Mouse (Mus musculus) hindbrain, embryonic 12.5 days (tissue): Measurements from ENCODE around the gene Acp7. TPM values are rescaled to one million over a fixed set of nuclear protein-coding genes. Genes with fewer than 3 reads are reported as not detected.
"Not testable (repeated sequence)": the region's sequence is repeated elsewhere in the genome, so short reads cannot be mapped to it uniquely, and the experiment has no call there.

Source experiments
- ATAC-seq: fragments of 200-750 bp; cut with Nextera tagmentation; 2 replicates; pipeline ENCODE4 v1.8.0; 2017; ENCODE audit warnings: moderate TSS enrichment; ENCODE audit not compliant: low FRiP score
- H3K27ac ChIP-seq: fragments of 300-500 bp; sonication (generic); 2 replicates; pipeline ENCODE4 v1.5.1; 2016; ENCODE audit warnings: mild to moderate bottlenecking
- H3K27me3 ChIP-seq: fragments of 300-500 bp; sonication (generic); 2 replicates; pipeline ENCODE4 v1.6.1; 2016; ENCODE audit warnings: mild to moderate bottlenecking
- H3K36me3 ChIP-seq: fragments of 300-500 bp; sonication (generic); 2 replicates; pipeline ENCODE4 v1.6.1; 2016; ENCODE audit warnings: mild to moderate bottlenecking
- H3K4me1 ChIP-seq: fragments of 300-500 bp; sonication (generic); 2 replicates; pipeline ENCODE4 v1.6.1; 2016
- H3K4me2 ChIP-seq: fragments of 300-500 bp; sonication (generic); replicated peaks from 2 replicates; pipeline ENCODE4 v1.6.1; 2016; ENCODE audit warnings: mild to moderate bottlenecking
- H3K4me3 ChIP-seq: fragments of 300-500 bp; sonication (generic); 2 replicates; pipeline ENCODE4 v1.5.1; 2016; ENCODE audit warnings: mild to moderate bottlenecking
- H3K9ac ChIP-seq: fragments of 300-500 bp; sonication (generic); 2 replicates; pipeline ENCODE4 v1.6.1; 2016; ENCODE audit warnings: mild to moderate bottlenecking, moderate library complexity
- H3K9me3 ChIP-seq: fragments of 300-500 bp; sonication (generic); replicated peaks from 2 replicates; pipeline ENCODE4 v1.6.1; 2016; ENCODE audit warnings: mild to moderate bottlenecking
- WGBS: fragments of 180-500 bp; shearing (Covaris S2); methylation state at CpG from one replicate; pipeline ENCODE4 v1.1.7; 2016; 5-methylcytosine and 5-hydroxymethylcytosine counted together
- polyA plus RNA-seq: library from polyadenylated mRNA; unstranded; fragments of >200 nt; fragmentation: Nextera tagmentation; extraction: Ambion mirVana; gene quantifications from 2 replicates; pipeline ENCODE4 v1.2.1, GENCODE M21; 2016

Gene Acp7
- 0.12 TPM in 1 of 2 replicates, not detected in the other for polyA plus RNA-seq

GRCm38 (mm10) chr7:28631073-28631472 lies at the start of gene Acp7:
Gene Acp7, minus strand, starts transcription at chr7:28631332.
- Histone ChIP-seq H3K27ac (no peak within 1 kb of the TSS), H3K4me1 (peaks cover 15% of the 10 kb centered on the region), H3K4me3 (peak within 1 kb of the TSS; percentile 19), H3K27me3 (peaks cover 43% of the 10 kb centered on the region), H3K9ac (peak within 1 kb of the TSS; percentile 36; the same call in 1 of the 2 replicates), H3K9me3 (no peaks in the 10 kb centered on the region), H3K36me3 (no peaks in the 10 kb centered on the region), H3K4me2 (peak within 1 kb of the TSS; percentile 45)
- 25% methylated on average over 10 of the region's 10 CpGs for WGBS
- ATAC-seq: no peak

- no peaks in the 10 kb centered on the region for H3K27me3 ChIP-seq
- no peak for ATAC-seq
Measured at GRCm38 (mm10) chr7:28677624-28678023, 46.5 kb upstream of the Acp7 start.

GRCm38 (mm10) chr7:28676811-28677541 lies 45.8 kb upstream of the Acp7 start:
- ATAC-seq: no peak
- no peak overlapping the region for H3K9ac ChIP-seq
- H3K9me3 ChIP-seq: no peaks in the 10 kb centered on the region
- H3K27ac ChIP-seq: no peak overlapping the region
- H3K4me3 ChIP-seq: no peak overlapping the region
- no peak overlapping the region for H3K4me2 ChIP-seq
- H3K36me3 ChIP-seq: no peaks in the 10 kb centered on the region
- H3K27me3 ChIP-seq: no peaks in the 10 kb centered on the region
- H3K4me1 ChIP-seq: no peaks in the 10 kb centered on the region
- 85% methylated on average over 13 of the region's 13 CpGs for WGBS

More at GRCm38 (mm10) chr7:28677624-28678023, 46.5 kb upstream of the Acp7 start:
- no peaks in the 10 kb centered on the region for H3K4me1 ChIP-seq
- WGBS: 84% methylated on average over 8 of the region's 8 CpGs
- no peak overlapping the region for H3K27ac ChIP-seq
- no peaks in the 10 kb centered on the region for H3K36me3 ChIP-seq
- H3K4me2 ChIP-seq: no peak overlapping the region
- H3K9ac ChIP-seq: no peak overlapping the region
- H3K4me3 ChIP-seq: no peak overlapping the region
- H3K9me3 ChIP-seq: no peaks in the 10 kb centered on the region

DNA sequence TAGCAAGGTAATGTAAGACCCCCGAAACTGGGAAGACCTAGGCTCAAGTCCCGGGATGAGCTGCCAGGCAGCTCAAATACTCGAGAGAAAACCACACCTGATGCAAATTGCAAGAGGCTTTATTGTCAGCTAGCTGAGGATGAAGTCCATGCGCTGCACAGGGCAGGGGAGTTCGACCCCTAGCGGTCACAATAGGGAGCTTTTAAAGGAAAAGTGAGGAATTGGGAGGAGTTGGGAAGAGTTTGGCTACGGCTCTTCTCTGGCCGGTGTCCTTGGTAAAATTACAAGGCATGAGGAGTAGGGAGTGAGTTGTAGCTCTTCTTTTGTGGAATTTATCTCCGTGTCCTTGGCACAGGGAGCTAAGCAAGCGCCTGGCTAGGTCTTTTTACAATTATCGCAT lies 44.6 kb upstream of the Acp7 start:
- 37% methylated on average over 11 of the region's 11 CpGs for WGBS
- no peak for ATAC-seq
- Histone ChIP-seq H3K4me3 (no peak overlapping the region), H3K9me3 (no peaks in the 10 kb centered on the region), H3K4me2 (no peak overlapping the region), H3K36me3 (no peaks in the 10 kb centered on the region), H3K27me3 (no peaks in the 10 kb centered on the region), H3K9ac (no peak overlapping the region), H3K27ac (no peak overlapping the region), H3K4me1 (no peaks in the 10 kb centered on the region)

DNA sequence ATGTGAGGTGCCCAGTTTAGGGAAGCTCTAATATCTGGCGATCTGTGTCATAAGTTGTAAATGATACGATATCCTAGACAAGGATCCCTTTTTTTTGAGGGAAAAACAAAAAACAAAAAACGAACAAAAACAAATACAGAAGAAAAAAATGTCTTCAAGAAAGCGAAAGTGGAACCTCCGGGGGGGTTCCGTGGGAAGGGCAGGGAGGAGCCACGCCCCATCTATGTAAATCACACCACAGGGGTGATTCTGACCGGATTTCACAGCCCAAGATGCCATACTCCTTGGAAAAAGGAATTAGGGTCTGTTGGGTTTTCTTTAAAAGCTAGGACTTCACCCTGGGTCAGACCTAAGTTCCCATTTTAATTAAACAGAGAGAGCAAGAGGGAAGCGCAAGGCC lies 43.9 kb upstream of the Acp7 start:
- Histone ChIP-seq H3K4me2 (no peak overlapping the region), H3K27me3 (no peaks in the 10 kb centered on the region), H3K9ac (no peak overlapping the region), H3K36me3 (no peaks in the 10 kb centered on the region), H3K4me3 (no peak overlapping the region), H3K4me1 (no peaks in the 10 kb centered on the region), H3K9me3 (no peaks in the 10 kb centered on the region), H3K27ac (no peak overlapping the region)
- no peak for ATAC-seq
- 82% methylated on average over 9 of the region's 9 CpGs for WGBS

DNA sequence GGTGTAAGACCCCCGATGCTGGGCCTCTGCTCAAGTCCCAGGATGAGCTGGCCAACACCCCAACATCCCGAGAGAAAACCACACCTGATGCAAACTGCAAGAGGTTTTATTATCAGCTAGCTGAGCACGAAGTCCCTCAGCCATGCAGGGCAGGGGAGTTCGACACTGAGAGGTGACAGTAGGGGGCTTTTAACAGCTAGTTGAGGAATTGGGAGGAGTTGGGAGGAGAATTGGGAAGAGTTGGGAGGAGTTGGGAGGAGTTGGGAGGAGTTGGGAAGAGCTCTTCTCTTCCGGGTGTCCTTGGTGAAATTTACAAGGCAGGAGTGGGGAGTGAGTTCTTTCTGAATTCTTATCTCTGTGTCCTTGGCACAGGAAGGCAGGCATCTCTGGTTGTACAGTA lies 41.7 kb upstream of the Acp7 start:
- 74% methylated on average over 5 of the region's 5 CpGs for WGBS
- H3K36me3 ChIP-seq, H3K4me1 ChIP-seq, H3K4me3 ChIP-seq, H3K9me3 ChIP-seq, H3K27me3 ChIP-seq, H3K9ac ChIP-seq, ATAC-seq, H3K27ac ChIP-seq, H3K4me2 ChIP-seq: not testable (repeated sequence)

DNA sequence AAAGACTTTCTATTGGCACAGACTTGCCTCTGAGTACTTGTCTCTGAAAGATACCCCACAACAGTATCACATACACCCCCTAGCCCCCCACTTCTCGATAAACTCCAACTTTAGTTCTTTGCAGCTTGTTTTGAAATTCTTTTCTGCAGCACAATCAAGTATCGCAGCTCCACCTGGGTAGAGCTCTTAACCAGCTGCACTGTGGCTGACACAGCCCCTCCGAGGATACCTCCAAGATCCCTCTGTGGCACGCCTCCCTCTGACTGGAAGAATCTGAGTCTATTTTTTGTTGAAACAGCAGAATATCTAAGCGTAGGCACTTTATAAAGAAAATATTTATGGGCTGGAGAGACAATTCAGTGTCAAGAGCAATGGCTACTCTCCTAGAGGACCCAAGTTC lies 41.1 kb upstream of the Acp7 start:
- ATAC-seq: no peak
- H3K9me3 ChIP-seq: no peaks in the 10 kb centered on the region
- no peaks in the 10 kb centered on the region for H3K36me3 ChIP-seq
- H3K4me2 ChIP-seq: no peak overlapping the region
- no peaks in the 10 kb centered on the region for H3K4me1 ChIP-seq
- H3K27ac ChIP-seq: no peak overlapping the region
- 91% methylated on average over 5 of the region's 5 CpGs for WGBS
- H3K4me3 ChIP-seq: no peak overlapping the region
- H3K27me3 ChIP-seq: no peaks in the 10 kb centered on the region
- H3K9ac ChIP-seq: no peak overlapping the region

GRCm38 (mm10) chr7:28671172-28671571 lies 40.0 kb upstream of the Acp7 start:
- Histone ChIP-seq H3K4me1 (peaks cover 2% of the 10 kb centered on the region; the same call in 1 of the 2 replicates), H3K9me3 (no peaks in the 10 kb centered on the region), H3K4me3 (no peak overlapping the region), H3K9ac (no peak overlapping the region), H3K27me3 (no peaks in the 10 kb centered on the region), H3K27ac (no peak overlapping the region), H3K36me3 (no peaks in the 10 kb centered on the region), H3K4me2 (no peak overlapping the region)
- ATAC-seq: no peak
- 80% methylated on average over 4 of the region's 4 CpGs for WGBS

DNA sequence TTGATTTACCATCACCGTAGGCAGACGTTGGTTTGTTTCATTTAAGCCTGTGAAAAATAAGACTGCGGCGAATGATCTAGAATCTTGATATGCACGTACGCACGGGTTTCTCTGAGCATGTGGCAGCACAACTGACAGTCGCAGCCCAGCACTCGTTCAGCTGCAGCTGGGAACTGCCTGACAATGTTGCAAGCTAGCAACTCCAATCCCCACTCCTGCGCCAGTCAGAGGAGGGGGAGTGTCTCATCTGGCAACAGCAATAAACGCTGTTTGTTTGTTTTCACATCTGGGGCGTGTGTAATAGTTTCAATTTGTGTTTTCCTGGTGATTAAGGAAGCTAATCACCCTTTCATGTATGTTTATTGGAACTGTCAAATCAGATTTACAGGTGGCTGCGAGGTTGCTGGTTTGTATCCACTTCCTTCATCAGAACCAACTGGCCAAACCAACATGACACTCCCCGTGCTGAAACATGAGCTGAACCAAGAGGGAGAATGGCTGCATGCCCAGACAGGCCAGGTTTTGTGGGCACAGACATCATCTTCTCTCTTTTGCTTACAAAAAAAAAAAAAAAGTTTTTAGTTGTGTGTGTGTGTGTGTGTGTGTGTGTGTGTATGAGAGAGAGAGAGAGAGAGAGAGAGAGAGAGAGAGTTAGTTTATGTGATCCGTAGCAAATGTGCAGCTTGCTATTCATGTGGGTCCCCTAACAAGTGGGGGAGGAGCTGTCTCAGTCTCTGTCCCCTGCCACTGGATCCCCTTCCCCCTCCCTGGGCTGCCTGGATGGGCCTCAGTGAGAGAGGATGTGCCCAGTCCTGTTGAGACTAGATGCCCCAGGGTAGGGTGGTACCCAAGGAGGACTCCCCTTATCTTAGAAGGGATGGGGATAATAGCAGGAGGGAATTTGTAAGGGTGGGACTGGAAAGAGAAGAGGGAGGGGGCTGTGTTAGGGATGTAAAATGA lies 34.8 kb upstream of the Acp7 start:
- no peak for ATAC-seq
- no peaks in the 10 kb centered on the region for H3K36me3 ChIP-seq
- no peak overlapping the region for H3K4me3 ChIP-seq
- 0 out of 2 replicates have a peak, but pooled peaks cover 3% of the 10 kb centered on the region for H3K9me3 ChIP-seq
- no peak overlapping the region for H3K9ac ChIP-seq
- peak overlapping the region; percentile 21 for H3K4me2 ChIP-seq
- 39% methylated on average over 15 of the region's 15 CpGs for WGBS
- H3K4me1 ChIP-seq: peaks cover 9% of the 10 kb centered on the region
- H3K27ac ChIP-seq: no peak overlapping the region
- H3K27me3 ChIP-seq: no peaks in the 10 kb centered on the region

- H3K27me3 ChIP-seq: no peaks in the 10 kb centered on the region
- H3K4me2 ChIP-seq: no peak overlapping the region
- H3K36me3 ChIP-seq: no peaks in the 10 kb centered on the region
- 0 out of 2 replicates have a peak, but pooled peaks cover under 1% of the 10 kb centered on the region for H3K9me3 ChIP-seq
- no peak overlapping the region for H3K4me3 ChIP-seq
- no peak for ATAC-seq
- 48% methylated on average over 4 of the region's 4 CpGs for WGBS
- H3K4me1 ChIP-seq: no peaks in the 10 kb centered on the region
- no peak overlapping the region for H3K9ac ChIP-seq
- no peak overlapping the region for H3K27ac ChIP-seq
Measured at GRCm38 (mm10) chr7:28656430-28656829, 25.3 kb upstream of the Acp7 start.

DNA sequence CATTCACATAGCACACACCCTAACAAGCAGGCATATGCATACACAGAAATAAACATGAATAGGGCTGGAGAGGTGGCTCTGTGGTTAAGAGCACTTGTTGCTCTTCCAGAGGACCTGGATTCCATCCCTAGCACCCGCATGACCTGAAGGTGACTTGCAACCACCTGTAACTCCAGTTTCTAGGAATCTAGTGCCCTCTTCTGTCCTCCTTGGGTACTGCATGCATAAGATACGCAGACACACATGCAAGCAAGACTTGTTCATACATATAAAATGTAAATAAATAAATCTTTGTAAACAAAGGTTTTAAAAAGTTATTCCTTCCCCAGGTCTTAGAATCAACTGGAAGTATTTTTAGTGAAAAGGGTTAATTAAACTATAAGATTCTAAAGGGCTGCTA lies 20.0 kb upstream of the Acp7 start:
- H3K4me1 ChIP-seq: no peaks in the 10 kb centered on the region
- no peaks in the 10 kb centered on the region for H3K36me3 ChIP-seq
- no peak overlapping the region for H3K4me3 ChIP-seq
- H3K9me3 ChIP-seq: 0 out of 2 replicates have a peak, but pooled peaks cover 3% of the 10 kb centered on the region
- no peak overlapping the region for H3K27ac ChIP-seq
- H3K9ac ChIP-seq: no peak overlapping the region
- no peaks in the 10 kb centered on the region for H3K27me3 ChIP-seq
- WGBS: 92% methylated on average over 2 of the region's 2 CpGs
- H3K4me2 ChIP-seq: no peak overlapping the region
- no peak for ATAC-seq

GRCm38 (mm10) chr7:28647016-28647415 lies 15.9 kb upstream of the Acp7 start:
- no peaks in the 10 kb centered on the region for H3K4me1 ChIP-seq
- WGBS: 56% methylated on average over 7 of the region's 7 CpGs
- ATAC-seq: no peak
- no peak overlapping the region for H3K4me2 ChIP-seq
- no peak overlapping the region for H3K27ac ChIP-seq
- no peak overlapping the region for H3K9ac ChIP-seq
- H3K4me3 ChIP-seq: no peak overlapping the region
- H3K27me3 ChIP-seq: no peaks in the 10 kb centered on the region
- no peaks in the 10 kb centered on the region for H3K36me3 ChIP-seq
- H3K9me3 ChIP-seq: 0 out of 2 replicates have a peak, but pooled peaks cover 3% of the 10 kb centered on the region
